Mouse (Mus musculus) lung, adult 2 months (tissue): ENCODE results near the gene Hoxd9. TPM values are rescaled to one million over a fixed set of nuclear protein-coding genes. Genes with fewer than 3 reads are reported as not detected.

Source experiments
- DNase-seq: peaks from one replicate; pipeline ENCODE4 v3.0.0; 2022
- H3K4me1 ChIP-seq: fragments of 200-500 bp; 2 replicates; pipeline ENCODE4 v1.6.1; 2011; ENCODE audit warnings: low read length; ENCODE audit not compliant: control insufficient read depth, insufficient read depth
- H3K4me3 ChIP-seq: fragments of 200-500 bp; replicated peaks from 2 replicates; pipeline ENCODE3; 2011; ENCODE audit warnings: low read depth, mild to moderate bottlenecking, control low read depth, low read length; ENCODE audit errors: extremely low read depth
- CTCF ChIP-seq: fragments of 200-500 bp; IDR thresholded peaks from 2 replicates; pipeline ENCODE4 v1.5.1; 2011; ENCODE audit warnings: mild to moderate bottlenecking, low read length, control low read depth; ENCODE audit not compliant: insufficient read depth
- POLR2A ChIP-seq: fragments of 200-500 bp; IDR thresholded peaks from 2 replicates; pipeline ENCODE4 v1.6.1; 2011; ENCODE audit warnings: low read depth, mild to moderate bottlenecking, control low read depth, low read length, borderline replicate concordance; ENCODE audit errors: extremely low read depth
- WGBS: fragments of 180-500 bp; shearing (Covaris S2); methylation state at CpG from one replicate; pipeline ENCODE4 v1.1.7; 2018; 5-methylcytosine and 5-hydroxymethylcytosine counted together
- polyA plus RNA-seq: library from polyadenylated mRNA; depleted of rRNA; stranded (reverse); fragments of >200 nt; gene quantifications from 2 replicates; pipeline ENCODE4 v1.2.3, GENCODE M21; 2012

Gene Hoxd9
- polyA plus RNA-seq, 1 experiment = 0.75 TPM

DNA sequence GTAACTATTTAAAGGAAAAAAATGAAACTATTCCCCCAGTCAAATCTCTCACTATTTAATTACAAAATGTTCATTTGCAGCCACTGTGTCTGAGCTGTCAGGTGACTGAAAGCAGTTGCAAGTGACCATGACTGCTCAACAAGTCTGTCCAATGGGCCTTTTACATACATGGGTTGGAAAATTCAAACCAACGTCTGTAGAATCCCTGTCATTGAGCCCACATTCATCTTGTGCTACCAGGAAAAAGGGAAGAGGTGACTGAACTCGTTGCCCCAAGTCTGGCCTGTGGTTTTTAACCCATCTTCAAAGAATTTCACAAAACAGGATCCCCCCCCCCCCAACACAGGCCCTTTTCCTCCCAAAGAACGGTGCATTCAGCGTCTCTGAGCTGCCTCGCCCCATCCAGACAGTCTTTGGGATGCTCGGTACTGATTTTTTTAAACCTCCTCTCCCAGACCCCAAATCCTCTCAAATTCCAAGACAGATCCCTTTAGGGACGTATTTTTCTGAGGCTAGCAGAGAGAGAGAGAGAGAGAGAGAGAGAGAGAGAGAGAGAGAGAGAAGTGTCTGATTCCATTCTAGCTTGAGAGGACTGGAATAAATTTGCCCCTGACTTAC is 1.6 kb upstream of the Hoxd9 start:
- TF ChIP-seq POLR2A = no peak
- no peak for TF ChIP-seq CTCF
- 8% methylated on average over 7 of the region's 7 CpGs for WGBS
- Histone ChIP-seq H3K4me1 (peaks cover 4% of the 10 kb centered on the region; the same call in 1 of the 2 replicates), H3K4me3 (no peak overlapping the region)
- DNase-seq = no peak

DNA sequence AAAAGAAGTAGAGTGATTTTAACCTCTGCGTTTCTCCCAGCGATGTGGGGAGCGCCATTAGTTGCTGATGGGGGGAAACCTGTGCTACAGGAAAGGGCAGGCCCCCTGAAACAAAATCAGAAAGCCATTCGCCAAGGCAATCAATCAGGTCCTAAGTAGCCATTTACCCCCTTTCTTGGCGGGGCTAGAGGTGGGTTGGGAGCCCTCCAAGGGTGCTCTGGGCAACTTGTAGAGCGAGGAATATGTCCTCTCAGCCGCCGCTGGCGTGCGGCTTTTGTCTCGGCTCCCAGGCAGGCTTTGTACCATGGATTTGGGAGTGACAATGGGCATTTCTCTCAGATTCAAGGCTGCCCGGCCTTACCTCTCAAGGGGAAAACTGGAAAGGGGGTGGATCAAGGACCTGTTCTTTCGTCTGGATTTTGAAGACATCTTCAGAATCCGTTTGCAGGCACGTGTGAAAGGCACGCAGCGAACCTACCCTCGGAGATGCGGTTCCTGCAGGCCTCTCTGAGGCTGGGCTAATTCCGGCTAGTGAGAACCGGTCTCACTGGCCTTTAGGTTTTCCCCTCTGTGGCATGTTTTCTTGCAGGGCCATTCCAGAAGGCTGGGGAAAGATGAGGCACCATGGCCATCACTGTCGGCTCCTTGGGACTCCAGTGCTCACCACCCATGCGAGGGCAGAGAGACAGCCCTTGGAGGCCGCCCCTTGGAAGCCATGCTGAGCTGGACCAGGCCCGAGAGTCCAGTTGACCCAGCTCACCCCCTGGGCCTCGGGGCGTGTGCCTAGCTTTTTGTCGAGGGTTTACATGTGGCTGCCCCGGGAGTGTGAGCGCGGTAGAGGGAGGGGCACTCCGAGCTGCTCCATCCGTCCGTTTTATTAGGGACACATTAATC is 838 bp upstream of the Hoxd9 start:
- WGBS = 5% methylated on average over 34 of the region's 34 CpGs
- Histone ChIP-seq H3K4me3 (no peak overlapping the region), H3K4me1 (peaks cover 4% of the 10 kb centered on the region; the same call in 1 of the 2 replicates)
- DNase-seq = no peak
- TF ChIP-seq POLR2A (no peak), CTCF (no peak)

DNA sequence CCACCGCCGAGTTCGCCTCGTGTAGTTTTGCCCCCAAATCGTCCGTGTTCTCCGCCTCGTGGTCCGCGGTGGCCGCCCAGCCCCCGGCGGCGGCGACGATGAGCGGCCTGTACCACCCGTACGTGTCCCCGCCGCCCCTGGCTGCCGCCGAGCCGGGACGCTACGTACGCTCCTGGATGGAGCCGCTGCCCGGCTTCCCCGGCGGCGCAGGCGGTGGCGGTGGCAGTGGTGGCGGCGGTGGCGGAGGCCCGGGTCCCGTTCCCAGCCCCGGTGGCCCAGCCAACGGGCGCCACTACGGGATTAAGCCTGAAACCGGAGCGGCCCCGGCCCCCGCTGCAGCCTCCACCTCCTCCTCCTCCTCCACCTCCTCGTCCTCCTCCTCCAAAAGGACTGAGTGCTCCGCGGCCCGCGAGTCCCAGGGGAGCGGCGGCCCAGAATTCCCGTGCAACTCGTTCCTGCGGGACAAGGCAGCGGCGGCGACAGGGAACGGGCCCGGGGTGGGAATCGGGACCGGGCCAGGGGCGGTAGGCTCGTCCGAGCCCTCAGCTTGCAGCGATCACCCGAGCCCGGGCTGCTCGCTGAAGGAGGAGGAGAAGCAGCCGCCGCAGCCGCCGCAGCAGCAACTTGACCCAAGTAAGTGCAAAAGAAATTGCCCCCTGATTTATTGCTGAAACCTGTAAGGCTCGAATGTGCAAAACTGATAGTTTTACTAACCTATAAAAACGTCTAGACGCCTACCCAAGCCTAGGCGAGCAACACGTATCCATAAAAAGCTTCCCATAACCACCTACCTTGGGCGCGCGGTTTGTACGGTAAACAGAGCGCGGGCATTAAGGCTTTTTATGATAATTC is 900 bp downstream of the Hoxd9 start:
- Histone ChIP-seq H3K4me3 (no peak overlapping the region), H3K4me1 (peaks cover 4% of the 10 kb centered on the region; the same call in 1 of the 2 replicates)
- TF ChIP-seq CTCF (no peak), POLR2A (no peak)
- 3% methylated on average over 86 of the region's 86 CpGs for WGBS
- DNase-seq = no peak

DNA sequence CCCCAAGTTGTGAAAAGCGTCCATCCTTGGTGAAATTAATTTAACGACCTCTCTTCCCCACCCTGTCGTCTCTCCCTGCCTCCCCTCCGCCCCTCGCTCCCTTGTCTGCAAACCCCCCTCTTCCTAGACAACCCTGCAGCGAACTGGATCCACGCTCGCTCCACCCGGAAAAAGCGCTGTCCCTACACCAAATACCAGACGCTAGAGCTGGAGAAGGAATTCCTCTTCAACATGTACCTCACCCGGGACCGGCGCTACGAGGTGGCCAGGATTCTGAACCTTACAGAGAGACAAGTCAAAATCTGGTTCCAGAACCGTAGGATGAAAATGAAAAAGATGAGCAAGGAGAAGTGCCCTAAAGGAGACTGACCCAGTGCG is 1.5 kb downstream of the Hoxd9 start:
- peaks cover 4% of the 10 kb centered on the region; the same call in 1 of the 2 replicates for H3K4me1 ChIP-seq
- TF ChIP-seq POLR2A (no peak), CTCF (no peak)
- WGBS = 7% methylated on average over 17 of the region's 17 CpGs
- no peak overlapping the region for H3K4me3 ChIP-seq
- DNase-seq = no peak

DNA sequence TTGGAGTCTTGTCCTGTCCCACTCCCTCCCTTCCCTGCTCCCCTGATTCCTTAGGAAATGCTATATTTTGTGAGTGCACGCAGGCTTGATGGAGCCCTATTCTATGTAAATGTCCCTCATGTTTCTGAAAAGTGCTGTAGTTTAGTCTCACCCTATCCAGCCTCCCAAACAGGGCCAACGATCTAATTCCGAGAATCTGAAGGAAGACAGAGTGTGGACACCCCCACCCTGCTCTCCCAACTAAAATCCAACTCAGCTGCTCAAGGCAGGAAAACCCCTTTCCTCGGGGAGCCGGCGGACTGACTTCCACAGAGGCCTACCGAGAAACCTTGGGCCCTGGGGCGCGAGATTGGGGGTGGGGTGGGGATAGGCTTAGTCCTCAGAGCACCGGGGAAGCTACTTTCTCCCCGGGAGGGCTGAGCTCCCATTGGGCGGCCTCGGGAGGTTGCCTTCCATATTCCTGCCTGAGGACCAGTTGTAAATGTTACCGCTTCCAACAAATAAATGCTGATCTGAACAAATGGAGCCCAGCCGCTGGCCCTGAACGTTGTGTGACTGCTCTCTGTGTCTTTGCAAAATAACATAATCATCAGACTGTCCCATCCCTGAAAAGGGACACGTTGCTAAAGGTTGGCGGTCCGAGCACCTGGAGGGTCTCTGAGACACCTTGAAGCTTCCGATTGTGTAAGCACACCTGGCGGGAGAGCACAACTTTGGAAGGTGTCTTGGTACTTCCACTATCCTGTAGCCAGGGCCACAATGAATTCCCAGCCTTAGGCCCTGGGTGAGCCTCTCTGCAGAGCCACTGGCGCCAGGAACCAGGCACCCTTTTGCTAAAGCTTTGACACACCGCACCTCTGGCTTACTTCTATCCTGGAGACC is 2.4 kb downstream of the Hoxd9 start:
- DNase-seq = no peak
- Histone ChIP-seq H3K4me3 (no peak overlapping the region), H3K4me1 (peaks cover 4% of the 10 kb centered on the region; the same call in 1 of the 2 replicates)
- 10% methylated on average over 23 of the region's 23 CpGs for WGBS
- TF ChIP-seq POLR2A = no peak
- TF ChIP-seq CTCF = no peak

DNA sequence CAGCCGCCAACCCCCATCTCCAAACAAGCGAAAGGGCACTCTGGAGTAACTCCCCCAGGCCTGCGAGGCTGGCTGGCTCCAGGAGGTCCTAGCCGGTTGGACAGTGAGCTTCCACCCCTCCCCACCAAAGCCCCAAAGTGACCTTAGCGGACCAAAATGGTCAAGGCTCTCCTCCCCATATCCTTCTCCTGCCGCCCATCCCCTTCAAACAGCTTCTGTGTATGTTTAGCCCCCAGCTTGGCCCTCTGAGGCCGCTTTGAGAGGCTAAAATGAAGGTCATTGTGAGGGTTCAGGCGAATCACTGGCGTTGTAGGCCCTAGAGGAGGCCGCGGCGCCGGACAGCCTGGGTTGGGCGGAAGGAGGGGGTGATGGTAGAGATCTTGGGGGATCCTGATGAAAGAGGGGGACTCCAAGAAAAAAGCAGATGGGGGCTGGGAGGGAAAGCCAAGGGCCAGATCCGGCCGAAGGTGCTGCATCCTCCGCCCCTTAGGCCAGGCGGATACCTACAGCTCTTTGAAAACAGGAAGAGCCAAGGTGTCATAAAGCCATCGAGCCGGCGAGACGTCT is 3.1 kb downstream of the Hoxd9 start:
- Histone ChIP-seq H3K4me3 (no peak overlapping the region), H3K4me1 (peaks cover 4% of the 10 kb centered on the region; the same call in 1 of the 2 replicates)
- 12% methylated on average over 22 of the region's 22 CpGs for WGBS
- TF ChIP-seq CTCF = no peak
- no peak for TF ChIP-seq POLR2A
- DNase-seq = no peak

DNA sequence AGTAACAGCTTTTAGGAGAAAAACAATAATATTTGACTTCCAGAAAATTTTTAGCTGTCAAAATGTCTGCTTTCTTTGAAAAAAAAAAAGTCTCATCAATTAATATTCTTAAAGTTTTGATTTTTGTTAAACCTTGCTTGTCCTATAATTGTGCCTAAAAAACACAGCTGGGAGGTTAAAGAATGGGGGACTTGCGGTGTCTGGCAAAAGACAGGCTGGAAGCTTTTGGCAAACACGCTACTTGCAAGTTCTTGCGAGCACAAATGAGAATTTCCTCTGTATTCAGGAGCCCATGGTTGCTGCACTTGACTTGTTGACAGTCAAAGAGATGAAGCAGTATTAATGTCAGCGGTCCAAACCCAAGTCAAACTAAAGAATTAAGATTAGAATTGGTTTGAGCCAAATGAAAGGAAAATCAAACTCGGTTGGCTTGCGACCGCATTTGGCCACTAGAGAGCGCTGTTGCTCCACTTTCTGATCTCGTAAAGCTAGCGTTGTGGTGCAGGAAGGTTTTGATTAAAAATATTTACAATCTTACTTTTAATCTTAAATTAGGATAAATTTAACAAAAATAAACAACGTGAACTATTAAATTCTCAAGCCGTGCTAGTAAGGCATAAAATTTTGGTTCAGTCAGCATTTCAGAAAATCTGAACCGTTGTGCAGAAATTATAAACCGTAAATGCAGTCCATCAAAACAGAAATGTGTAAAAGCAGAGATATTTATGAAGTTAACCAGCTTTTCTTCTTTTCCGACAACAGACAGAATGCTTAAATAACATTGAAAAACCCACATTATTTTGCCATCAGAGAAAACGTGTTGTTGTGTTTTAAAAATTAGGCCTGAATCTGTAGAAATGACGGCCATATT is 4.7 kb downstream of the Hoxd9 start:
- Histone ChIP-seq H3K4me3 (no peak overlapping the region), H3K4me1 (peaks cover 4% of the 10 kb centered on the region; the same call in 1 of the 2 replicates)
- TF ChIP-seq CTCF (peak; percentile 95), POLR2A (no peak)
- DNase-seq = peak; percentile 72
- 17% methylated on average over 17 of the region's 17 CpGs for WGBS
